Mouse (Mus musculus) urinary bladder, adult 18-20 months (tissue): Measurements from ENCODE around the gene Syne3.

ENCODE experiments used
- DNase-seq, 2 experiments: peaks; one replicate each; pipeline ENCODE4 v3.0.0; 2022; ENCODE audit warnings: low spot score in 2 of 2, mixed read lengths in 2 of 2

Gene Syne3

DNA sequence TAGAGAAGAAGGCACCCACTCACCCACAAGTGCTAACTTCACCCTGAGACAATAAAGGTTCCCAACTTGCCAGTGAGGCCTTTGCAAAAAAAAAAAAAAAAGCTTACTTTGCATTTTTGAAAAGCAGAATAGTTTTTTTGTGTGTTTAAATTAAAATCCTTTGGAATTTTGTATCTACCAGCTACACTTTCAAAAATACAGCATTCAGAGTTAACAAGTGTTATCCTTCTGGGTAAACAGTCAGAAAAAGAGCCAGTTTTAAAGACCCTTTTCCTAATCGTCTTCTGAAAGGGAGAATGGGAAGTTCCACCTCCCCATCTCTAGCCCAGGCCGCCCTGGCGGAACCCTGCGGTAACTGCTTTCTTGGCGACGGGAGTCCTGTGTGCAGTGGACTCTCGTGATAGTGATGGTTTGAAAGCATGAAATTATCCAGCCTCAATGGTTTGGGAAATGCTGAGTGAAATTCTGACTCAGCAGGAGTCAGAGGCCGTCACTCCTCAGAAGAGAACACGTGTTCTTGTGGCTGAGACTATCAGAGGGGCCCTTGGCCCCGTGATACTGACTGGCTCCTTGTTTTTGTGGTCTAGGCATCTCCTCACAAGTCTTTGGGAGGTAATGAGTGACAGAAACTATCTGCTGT lies 16.5 kb upstream of the Syne3 start:
- no peak for DNase-seq

DNA sequence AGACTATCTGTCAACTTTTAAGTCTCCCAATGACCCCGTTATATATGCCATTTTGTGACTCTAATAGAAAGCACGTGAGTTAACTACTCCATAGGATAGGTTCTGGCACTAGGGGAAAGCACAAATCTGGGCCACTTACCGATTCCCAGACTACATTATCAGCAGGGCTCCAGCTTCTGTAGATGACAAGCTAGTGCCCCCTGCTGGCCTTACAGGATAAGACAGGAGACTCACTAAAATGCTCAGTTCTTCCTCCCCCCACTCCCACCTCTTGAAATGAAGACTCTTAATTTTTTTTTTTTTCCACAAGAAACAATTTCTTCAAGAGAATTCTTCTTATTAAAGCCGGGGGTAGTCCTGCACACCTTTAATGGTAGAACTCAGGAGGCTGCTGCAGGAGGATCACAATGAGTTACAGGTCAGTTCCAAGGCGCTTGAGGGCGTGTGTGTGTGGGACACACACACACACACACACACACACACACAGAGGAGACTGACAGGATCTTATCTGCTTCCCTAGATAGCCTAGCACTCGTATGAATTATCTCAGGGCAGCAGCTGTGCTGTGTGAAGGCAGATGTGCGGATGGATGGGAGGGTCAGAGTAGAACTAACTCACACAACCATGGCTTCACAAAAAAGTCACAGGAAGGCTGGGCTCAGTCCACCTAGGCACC lies 15.8 kb upstream of the Syne3 start:
- no peak for DNase-seq

DNA sequence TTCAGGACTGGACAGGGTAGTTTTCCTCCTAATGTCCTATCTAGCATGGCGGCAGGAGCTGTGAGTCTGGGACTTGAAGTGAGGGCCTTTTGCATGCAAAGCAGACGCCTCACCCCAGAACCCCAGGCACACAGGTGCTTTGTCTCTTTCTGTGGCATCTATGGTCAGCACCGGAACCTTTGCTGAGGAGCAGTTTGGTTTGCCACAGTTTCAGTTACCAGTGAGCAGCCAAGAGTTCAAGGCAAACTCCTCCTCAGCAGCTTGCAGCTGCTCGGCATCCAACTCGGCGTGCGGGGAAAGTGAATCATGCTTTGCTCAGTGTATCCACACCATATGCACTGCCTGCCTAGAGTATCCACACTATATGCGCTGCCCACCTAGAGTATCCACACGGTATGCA lies 13.2 kb upstream of the Syne3 start:
- DNase-seq, result no peak

DNA sequence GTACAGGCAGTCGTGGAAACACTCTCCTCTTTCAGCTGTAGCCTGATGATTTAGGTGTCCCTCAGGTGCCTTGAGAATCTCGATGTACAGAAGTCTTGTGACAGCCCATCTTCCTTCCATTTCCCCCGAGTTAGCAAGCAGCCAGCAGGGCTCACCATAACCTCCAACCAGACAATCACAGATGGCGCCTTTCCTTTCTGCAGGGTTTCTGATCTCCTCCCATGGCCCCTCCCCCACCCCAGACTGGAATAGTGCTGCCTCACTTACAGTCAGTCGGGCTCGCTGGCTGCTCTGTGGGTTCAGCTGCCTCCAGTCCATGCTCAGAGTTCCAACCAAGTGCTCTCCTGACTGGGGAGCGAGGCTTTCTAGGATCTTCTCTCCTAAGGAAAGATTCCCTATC lies 12.5 kb upstream of the Syne3 start:
- DNase-seq, result no peak

DNA sequence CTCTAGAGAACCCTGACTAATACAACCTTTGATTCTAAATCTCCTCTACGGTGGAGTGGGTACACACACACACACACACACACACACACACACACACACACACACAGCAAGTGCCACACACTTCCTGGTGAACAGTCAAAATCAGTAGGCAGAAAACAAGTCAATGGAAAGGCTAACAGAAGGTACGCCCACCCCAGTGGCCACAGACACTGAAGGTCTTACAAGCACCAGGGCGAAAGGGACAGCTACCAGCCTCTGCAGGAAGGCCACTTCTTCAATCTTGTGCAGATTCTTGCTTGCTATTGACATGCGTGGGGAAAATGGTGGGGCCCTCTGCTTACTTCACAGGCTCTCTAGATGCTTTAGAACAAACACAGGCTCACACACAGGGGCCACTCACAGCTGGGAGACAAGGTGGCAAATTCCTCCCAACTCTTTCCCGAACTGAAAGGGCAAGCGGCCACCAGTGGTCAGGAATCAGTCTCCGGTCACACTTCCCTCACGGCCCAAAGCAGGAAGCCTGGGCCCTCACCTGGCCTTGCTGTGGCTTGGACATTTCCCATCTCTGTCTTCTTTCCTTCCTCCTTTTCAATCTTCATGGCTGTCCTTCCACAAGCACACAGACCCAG lies 11.9 kb upstream of the Syne3 start:
- no peak for DNase-seq

DNA sequence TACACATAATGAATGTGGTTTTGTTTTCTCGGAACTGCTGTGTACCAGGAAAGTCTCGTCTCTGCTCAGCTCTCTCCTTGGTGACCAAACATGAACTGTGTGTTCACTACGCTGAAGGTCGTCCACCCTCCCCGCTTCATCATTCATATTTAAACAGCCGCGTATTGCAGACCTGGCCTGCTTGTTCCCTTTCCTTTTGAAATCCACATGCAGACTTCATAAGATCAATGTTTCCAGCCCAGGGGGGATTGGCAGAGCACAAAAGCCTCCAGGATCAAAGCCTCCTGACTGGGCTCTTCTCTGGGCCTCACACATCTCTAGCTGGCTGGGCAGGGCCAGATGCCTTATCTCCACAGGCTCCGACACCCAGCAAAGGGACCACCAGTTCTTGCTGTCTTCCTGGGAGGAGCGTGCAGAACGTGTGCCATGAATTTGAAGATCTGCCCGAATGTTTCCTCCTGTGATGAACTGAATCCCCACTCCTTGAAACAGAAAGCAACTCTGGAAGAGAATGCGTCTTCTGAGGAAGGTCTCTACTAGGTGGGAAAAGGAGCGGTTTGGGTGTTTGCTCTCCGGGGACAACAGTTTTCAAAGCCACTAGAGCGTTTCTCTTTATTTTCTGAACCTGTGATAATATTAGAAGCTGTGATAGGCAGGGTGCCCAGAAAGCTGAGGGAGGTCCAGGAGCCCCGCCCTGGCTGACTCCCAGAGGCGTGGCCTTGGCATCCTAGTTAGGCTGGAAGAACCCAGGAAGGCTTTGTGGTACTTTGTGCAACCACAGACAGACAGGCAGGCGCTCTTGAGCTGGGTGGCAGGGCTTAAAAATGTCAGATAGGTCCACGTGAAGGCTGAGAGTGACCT lies 10.0 kb upstream of the Syne3 start:
- DNase-seq, result no peak

DNA sequence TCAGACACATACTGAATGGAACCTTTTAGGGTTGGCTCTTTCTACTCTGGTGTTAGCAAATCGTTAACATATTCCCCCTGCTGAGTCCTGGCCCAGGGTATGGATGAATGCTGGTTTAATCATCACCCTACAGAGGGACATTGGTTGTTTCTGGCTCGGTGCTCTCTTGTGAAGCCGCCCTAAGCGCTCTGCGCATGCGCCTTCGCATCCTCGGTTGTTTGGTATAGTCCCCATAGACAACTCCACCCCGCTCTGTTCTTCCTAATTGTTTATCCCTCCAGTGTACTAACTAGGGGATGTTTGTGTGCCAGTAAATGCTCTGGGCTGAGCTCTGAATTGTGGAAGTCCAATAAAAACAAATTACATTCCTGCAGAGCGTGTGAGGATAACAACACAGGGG lies 7.0 kb upstream of the Syne3 start:
- no peak for DNase-seq

DNA sequence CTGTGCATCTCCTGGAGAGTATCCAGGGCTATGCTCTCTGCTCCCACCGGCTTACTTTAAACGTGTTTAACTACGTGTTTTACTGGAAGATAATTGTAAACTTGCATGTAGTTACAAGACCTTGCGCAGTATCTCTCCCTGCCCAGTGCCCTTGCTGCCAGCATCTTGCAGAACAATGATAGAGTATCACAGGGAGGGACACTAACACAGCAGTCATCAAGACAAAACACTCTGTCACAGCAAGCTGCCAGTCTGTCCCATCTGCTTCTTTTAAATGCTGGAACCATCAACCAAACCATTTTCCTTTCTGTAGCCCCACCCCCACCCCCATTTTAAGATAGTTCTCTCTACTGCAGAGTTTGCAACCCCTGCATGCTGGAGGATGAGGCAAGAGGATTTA lies 6.6 kb upstream of the Syne3 start:
- DNase-seq, result no peak

DNA sequence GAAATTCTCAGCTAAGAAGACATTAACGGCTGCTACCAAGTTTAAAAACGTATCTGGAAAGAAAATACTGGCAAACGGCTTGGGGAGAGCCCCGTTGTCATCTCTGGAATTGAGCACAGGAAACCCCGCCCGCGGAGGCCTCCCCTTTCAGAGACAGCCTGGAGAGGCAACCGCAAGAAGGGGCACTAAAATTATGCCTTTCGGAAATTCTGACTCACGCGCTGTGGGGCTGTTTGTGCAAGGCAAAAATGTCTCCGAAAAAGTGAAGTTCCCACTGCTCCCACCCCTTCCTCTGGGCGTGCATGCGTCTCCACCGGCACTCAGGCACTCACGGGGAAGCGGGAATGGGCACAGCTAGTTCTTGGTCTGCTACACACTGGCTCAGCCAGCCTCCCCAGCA lies 3.5 kb upstream of the Syne3 start:
- DNase-seq, result peak in 1 of 2 experiments; percentile 80

DNA sequence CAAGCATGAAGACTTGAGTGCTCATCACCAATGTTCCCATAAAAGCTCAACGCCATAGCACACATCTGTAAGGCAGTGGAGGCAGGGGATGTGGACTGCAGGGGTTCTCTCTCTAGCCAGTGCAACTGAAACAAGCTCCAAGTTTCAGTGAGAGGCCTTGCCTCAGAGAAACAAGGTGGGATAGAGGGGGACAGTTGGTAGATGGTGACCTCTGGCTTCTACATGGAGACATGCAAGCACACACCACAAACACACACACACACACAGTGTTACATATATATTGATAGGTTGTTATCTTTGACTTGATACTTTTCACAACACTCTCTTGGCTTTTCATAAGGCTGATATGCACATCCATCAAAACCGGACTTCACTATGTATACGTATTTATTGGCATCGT lies 2.7 kb upstream of the Syne3 start:
- no peak for DNase-seq

DNA sequence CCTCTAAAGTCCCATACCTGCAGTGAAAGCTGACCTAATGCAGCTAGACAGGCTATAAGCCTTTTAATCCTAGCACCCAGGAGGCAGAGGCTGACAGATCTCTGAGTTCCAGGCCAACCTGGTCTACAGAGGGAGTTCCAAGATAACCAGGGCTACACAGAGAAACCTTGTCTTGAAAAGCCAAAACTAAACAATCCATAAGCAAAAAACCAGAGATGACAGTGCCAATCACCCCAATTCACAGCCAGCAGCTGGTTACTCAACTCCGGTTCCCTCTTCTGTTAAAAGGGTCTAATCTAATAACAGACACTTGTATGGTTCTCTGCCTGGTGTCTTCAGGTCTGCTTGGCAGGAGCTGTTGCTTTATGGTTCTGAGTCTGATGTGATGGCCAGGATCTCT lies 2.0 kb upstream of the Syne3 start:
- no peak for DNase-seq

DNA sequence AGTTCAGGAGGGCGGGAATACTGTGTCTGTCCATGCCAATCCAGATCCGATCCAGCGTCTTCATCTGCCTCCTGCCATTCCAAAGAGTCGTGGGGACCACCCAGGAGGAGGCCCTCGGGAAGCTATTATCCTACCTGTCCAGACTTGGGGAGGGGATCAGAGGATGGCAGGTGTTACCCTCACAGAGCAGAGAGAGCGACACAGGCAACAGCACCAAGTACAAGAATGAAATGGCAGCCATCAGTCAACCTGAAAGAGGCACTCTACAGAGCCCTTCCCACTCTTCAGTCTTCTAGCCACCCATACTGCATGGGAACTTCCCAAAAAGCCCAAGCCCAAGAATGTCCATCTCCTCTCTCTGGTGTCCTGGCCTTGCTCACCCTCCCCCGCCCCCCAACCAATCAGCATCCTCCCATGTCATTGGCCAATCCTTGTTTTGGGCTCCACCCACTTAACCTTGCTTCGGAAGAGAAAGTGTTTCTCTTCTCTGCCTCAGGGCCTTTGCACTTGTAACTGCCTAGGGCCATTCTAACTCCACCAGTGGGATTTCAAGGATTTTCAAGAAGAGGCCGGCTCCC lies 693 bp upstream of the Syne3 start:
- no peak for DNase-seq

DNA sequence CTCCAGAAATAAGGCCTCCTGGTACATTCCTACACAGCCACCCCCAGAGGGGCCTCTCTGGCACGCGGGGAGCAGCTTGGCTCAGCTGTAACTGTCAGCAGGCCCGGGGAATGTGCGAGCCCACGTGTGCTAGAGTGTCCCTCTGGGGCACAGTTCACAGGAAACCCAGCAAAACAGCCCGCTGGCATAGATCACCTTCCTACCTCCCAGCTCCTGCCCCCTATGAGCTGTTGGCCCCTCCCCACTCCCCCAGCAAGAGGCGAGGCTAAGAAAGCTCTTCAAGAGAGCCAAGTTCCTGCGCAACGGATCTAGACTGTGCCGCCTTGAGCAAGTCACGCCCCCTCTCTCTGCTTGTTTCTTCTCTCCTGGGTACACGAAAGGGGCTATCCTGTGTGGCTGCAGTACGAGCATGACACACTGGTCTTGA lies 844 bp downstream of the Syne3 start:
- DNase-seq, result peak in 1 of 2 experiments; percentile 58

DNA sequence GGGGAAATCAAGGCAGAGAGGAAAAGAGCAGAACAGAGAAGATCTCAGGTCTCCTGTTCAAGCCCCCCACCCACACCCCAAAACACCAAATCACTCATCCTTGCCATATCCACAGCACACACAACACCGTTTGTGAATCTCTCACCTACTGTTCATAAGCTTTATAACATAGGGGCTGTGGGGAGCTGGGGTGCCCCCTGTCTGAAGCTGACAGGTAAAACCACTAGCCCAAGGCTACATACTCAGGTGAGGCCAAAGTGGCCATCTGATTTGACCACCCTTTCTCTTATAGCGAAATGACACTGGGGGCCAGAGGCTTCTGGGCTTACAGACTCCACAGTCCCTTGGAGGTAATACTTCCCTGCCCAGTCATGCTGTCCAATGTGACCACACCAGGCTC lies 1.5 kb downstream of the Syne3 start:
- no peak for DNase-seq

DNA sequence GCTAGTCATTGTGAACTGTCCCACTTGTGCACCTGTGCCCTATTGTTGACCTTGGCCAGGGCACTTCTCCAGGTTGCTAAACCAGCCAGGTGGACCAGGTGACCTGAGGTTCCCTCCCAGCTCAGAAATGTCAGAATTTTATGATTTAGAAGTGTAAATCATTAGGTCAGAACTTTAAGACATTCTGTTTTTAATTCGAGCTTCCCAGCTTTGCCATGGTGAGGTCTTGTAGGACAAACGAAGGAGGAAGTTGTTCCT lies 4.0 kb downstream of the Syne3 start:
- DNase-seq, result no peak

DNA sequence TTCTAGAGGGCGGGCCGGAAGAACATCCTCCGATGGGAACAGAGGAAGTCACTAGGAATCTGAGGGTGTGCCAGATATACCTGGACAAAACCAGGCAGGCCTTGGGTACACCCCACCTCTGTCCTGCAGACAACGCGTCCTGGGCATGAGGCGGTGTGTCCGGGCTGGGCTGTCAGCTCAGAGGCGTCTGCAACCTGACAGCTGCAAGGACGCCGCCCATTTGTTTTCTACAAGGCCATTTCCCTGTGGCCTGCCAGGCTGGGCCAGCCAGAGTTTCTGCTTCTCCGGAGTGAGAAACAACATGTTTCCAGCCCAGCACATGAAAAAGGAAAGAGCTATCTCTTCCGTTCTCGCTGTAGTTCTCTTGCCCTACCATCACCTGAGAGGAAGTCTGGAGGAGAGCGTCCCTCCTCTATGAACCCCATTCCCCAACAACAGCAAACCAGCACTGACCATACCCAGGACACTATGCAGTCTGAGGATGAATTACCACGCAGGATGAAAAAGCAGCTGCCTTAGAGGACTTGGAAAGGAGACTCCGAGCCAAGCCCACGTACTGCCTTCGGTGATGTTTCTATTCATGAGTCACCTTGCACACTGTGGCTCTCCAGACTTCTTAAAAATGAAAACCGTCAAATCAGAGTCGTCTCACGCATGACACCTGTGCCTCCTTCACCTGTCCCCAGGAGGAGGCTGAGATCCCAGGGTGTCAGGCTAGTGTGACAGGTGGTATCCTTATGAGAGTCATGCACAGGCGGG lies 4.5 kb downstream of the Syne3 start:
- DNase-seq, result no peak

DNA sequence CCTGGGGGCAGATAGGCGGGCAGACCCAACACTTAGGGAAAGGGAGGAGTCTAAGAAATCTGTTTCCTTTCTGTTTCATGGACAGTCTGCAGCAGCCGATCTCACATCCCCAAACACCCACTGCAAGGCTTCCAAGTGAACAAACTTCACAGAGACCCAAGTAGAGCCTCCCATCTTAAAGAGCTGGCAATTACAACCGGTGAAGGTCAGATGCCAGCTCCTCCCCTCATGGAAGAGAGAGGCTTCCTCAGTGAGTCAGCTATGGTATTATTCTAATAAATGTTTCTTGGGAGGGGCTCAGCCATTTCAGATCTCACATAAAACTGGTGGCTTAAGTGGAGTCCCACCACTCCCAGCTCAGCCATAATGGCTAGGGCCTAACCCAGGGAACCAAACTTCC lies 5.9 kb downstream of the Syne3 start:
- DNase-seq, result no peak

DNA sequence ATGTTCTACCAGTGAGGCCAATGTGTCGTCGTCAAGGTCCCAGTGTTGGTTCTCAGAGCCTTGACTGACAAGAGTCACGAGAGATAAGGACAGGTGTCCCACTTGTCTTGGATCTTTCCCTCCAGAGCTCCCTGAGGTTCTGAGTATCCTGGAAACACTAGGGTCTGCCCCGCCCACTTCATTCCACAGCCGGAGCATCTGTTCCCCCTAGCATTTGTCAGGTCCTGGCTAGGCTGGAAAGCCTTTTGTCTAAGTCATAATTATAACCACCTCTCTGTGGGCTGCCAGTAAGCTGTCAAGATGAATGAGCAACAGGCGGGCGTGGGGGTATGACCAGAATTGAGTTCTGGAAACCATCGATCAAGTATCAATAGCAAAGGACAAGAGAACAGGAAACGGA lies 6.5 kb downstream of the Syne3 start:
- no peak for DNase-seq

DNA sequence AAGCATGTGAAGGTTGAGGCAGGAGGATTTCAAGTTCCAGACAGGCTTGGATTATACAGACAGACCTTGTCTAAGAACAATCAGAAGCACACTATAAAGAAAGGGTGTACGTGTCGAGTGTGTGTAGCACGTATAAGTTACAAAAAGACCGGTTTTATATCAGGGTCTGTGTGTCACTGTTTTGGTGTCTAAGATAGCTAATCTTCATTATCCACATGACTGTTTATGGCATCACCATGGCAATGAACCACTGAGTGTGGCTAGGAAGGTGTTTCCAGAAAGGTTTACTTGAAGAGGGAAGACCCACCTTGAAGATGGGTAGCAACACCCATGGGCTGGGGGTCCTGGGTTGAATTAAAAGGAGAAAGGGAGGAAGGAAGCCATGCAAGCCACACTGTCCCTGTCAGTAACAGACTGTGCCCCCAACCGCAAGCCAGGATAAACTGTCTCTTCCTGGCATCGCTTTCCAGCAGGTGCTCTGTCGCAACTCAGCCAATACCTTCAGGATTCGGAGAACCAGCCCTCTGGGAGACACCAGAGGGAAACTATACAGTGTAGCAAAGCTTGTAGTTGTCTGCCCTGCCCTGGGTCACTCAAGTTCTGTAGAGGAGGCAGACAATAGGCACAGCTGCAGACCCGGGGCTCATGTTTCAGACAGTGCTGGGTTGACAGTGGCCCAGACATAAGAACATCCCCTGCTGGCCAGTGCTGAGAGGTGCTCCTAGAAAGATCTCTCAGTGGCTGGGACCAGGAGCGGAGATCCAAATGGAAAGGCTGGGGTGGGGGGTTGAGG lies 7.1 kb downstream of the Syne3 start:
- no peak for DNase-seq

DNA sequence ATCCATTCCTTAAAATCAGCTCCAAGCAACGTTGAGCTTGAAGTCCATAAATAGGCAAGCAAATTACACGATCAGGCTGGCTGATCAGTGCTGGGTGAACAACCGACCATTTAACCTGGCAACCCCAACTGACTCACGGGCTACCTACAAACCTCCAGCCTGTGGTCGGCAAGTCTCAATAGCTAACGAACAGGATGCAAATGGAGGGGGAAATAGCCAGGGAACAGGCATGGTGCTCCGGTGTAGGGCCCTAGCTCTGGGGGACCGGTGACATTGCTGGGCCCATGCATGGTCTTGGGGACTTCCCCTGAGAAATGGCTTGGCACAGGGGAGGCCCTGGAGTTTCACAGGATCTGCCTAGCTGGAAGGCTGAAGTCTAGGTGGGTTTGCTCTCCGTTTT lies 8.3 kb downstream of the Syne3 start:
- DNase-seq, result no peak
